Mouse (Mus musculus): ENCODE measurements at regions not wholly inside any gene's neighbourhood (a gene's known extent, or its start where the extent isn't known, plus 50 kb on each side); places are given as distances from the start of the nearest gene placed in this dataset.

GRCm38 (mm10) chrX:11845566-11845965, 314.6 kb downstream of the Bcor start:
- POLR2A ChIA-PET: no interaction called here
- CTCF ChIA-PET: interaction anchor here in 1 of 4 experiments (0.6 kb wide), 1 partner anchor 149 kb away, joined by 4 read pairs; no protein-coding TSS in a partner anchor

GRCm38 (mm10) chrX:11855910-11856309, 304.2 kb downstream of the Bcor start:
- ChIA-PET POLR2A (no interaction called here), CTCF (no interaction called here)

GRCm38 (mm10) chrX:11859396-11859795, 300.8 kb downstream of the Bcor start:
- ChIA-PET CTCF (no interaction called here), POLR2A (no interaction called here)

GRCm38 (mm10) chrX:11861119-11861708, 298.9 kb downstream of the Bcor start:
- ChIA-PET POLR2A (interaction anchor here in 2 of 4 experiments (0.6 to 1.1 kb wide), 2 partner anchors 13 to 1628 kb away, joined by 3 to 5 read pairs; no protein-coding TSS in a partner anchor), CTCF (interaction anchor here in 1 of 4 experiments (0.6 kb wide), 1 partner anchor 38 kb away, joined by 4 read pairs; no protein-coding TSS in a partner anchor)

- POLR2A ChIA-PET: interaction anchor here in 2 of 4 experiments (0.6 to 1.1 kb wide), 3 partner anchors 12 to 1628 kb away, joined by 3 to 5 read pairs (median 3); no protein-coding TSS in a partner anchor
- CTCF ChIA-PET: interaction anchor here in 1 of 4 experiments (0.6 kb wide), 1 partner anchor 39 kb away, joined by 4 read pairs; no protein-coding TSS in a partner anchor
Observed at GRCm38 (mm10) chrX:11861892-11862291, 298.3 kb downstream of the Bcor start.

- ChIA-PET POLR2A (interaction anchor here in 1 of 4 experiments (0.7 kb wide), 1 partner anchor 11 kb away, joined by 3 read pairs; no protein-coding TSS in a partner anchor), CTCF (interaction anchor here in 1 of 4 experiments (0.7 kb wide), 1 partner anchor 899 kb away, joined by 3 read pairs; the partner anchor contains the start of gene Med14)
Observed at GRCm38 (mm10) chrX:11863106-11863505, 297.0 kb downstream of the Bcor start.

- ChIA-PET POLR2A (interaction anchor here in 2 of 4 experiments (0.6 to 1.1 kb wide), 2 partner anchors 11 to 12 kb away, joined by 3 to 5 read pairs; no protein-coding TSS in a partner anchor), CTCF (no interaction called here)
Observed at GRCm38 (mm10) chrX:11873913-11874312, 286.2 kb downstream of the Bcor start.

- POLR2A ChIA-PET: interaction anchor here in 1 of 4 experiments (0.7 kb wide), 1 partner anchor 69 kb away, joined by 3 read pairs; no protein-coding TSS in a partner anchor
- CTCF ChIA-PET: no interaction called here
Observed at GRCm38 (mm10) chrX:11876636-11877035, 283.5 kb downstream of the Bcor start.

GRCm38 (mm10) chrX:11878028-11878427, 282.1 kb downstream of the Bcor start:
- ChIA-PET CTCF (no interaction called here), POLR2A (no interaction called here)

- CTCF ChIA-PET: no interaction called here
- POLR2A ChIA-PET: no interaction called here
Observed at GRCm38 (mm10) chrX:11880972-11881371, 279.2 kb downstream of the Bcor start.

- CTCF ChIA-PET: no interaction called here
Observed at GRCm38 (mm10) chrX:11883738-11884716, 276.1 kb downstream of the Bcor start.

GRCm38 (mm10) chrX:11892396-11892795, 267.8 kb downstream of the Bcor start:
- POLR2A ChIA-PET: no interaction called here
- CTCF ChIA-PET: no interaction called here

More at GRCm38 (mm10) chrX:11883738-11884716, 276.1 kb downstream of the Bcor start:
- POLR2A ChIA-PET: interaction anchor here in 1 of 4 experiments (0.7 kb wide), 1 partner anchor 122 kb away, joined by 5 read pairs; no protein-coding TSS in a partner anchor

GRCm38 (mm10) chrX:11893606-11894279, 266.4 kb downstream of the Bcor start:
- CTCF ChIA-PET: no interaction called here

GRCm38 (mm10) chrX:11894280-11894662, 265.9 kb downstream of the Bcor start:
- CTCF ChIA-PET: no interaction called here
- POLR2A ChIA-PET: interaction anchor here in 1 of 4 experiments (0.6 kb wide), 1 partner anchor 414 kb away, joined by 5 read pairs; no protein-coding TSS in a partner anchor

More at GRCm38 (mm10) chrX:11893606-11894279, 266.4 kb downstream of the Bcor start:
- POLR2A ChIA-PET: interaction anchor here in 1 of 4 experiments (0.6 kb wide), 1 partner anchor 414 kb away, joined by 5 read pairs; no protein-coding TSS in a partner anchor

GRCm38 (mm10) chrX:11895396-11895795, 264.8 kb downstream of the Bcor start:
- ChIA-PET CTCF (no interaction called here), POLR2A (no interaction called here)

GRCm38 (mm10) chrX:11898280-11898679, 261.9 kb downstream of the Bcor start:
- POLR2A ChIA-PET: interaction anchor here in 1 of 4 experiments (0.7 kb wide), 1 partner anchor 10 kb away, joined by 3 read pairs; no protein-coding TSS in a partner anchor
- CTCF ChIA-PET: no interaction called here

GRCm38 (mm10) chrX:11899051-11899450, 261.1 kb downstream of the Bcor start:
- CTCF ChIA-PET: no interaction called here
- POLR2A ChIA-PET: no interaction called here

- POLR2A ChIA-PET: interaction anchor here in 1 of 4 experiments (0.6 kb wide), 1 partner anchor 174 kb away, joined by 3 read pairs; no protein-coding TSS in a partner anchor
- CTCF ChIA-PET: interaction anchor here in 1 of 4 experiments (0.6 kb wide), 1 partner anchor 8 kb away, joined by 3 read pairs; no protein-coding TSS in a partner anchor
Observed at GRCm38 (mm10) chrX:11899914-11900313, 260.2 kb downstream of the Bcor start.

- ChIA-PET CTCF (no interaction called here), POLR2A (no interaction called here)
Observed at GRCm38 (mm10) chrX:11901791-11902190, 258.4 kb downstream of the Bcor start.

All from embryonic stem cell, embryonic (primary cell).